Mouse (Mus musculus) lung, adult 2 months (tissue): ENCODE measurements around the gene Gpr132. TPM values are rescaled to one million over a fixed set of nuclear protein-coding genes. Genes with fewer than 3 reads are reported as not detected.

Experiments used
- DNase-seq: peaks from one replicate; pipeline ENCODE4 v3.0.0; 2022
- H3K4me1 ChIP-seq: fragments of 200-500 bp; 2 replicates; pipeline ENCODE4 v1.6.1; 2011; ENCODE audit warnings: low read length; ENCODE audit not compliant: control insufficient read depth, insufficient read depth
- H3K4me3 ChIP-seq: fragments of 200-500 bp; replicated peaks from 2 replicates; pipeline ENCODE3; 2011; ENCODE audit warnings: low read depth, mild to moderate bottlenecking, control low read depth, low read length; ENCODE audit errors: extremely low read depth
- CTCF ChIP-seq: fragments of 200-500 bp; IDR thresholded peaks from 2 replicates; pipeline ENCODE4 v1.5.1; 2011; ENCODE audit warnings: mild to moderate bottlenecking, low read length, control low read depth; ENCODE audit not compliant: insufficient read depth
- POLR2A ChIP-seq: fragments of 200-500 bp; IDR thresholded peaks from 2 replicates; pipeline ENCODE4 v1.6.1; 2011; ENCODE audit warnings: low read depth, mild to moderate bottlenecking, control low read depth, low read length, borderline replicate concordance; ENCODE audit errors: extremely low read depth
- WGBS: fragments of 180-500 bp; shearing (Covaris S2); methylation state at CpG from one replicate; pipeline ENCODE4 v1.1.7; 2018; 5-methylcytosine and 5-hydroxymethylcytosine counted together
- polyA plus RNA-seq: library from polyadenylated mRNA; depleted of rRNA; stranded (reverse); fragments of >200 nt; gene quantifications from 2 replicates; pipeline ENCODE4 v1.2.3, GENCODE M21; 2012; rRNA removed

The Gpr132 gene
- polyA plus RNA-seq, 1 experiment = 12.9 TPM

GRCm38 (mm10) chr12:112804046-112804445 is 64.0 kb downstream of the Gpr132 start:
- Histone ChIP-seq H3K4me3 (no peak overlapping the region), H3K4me1 (peaks cover 5% of the 10 kb centered on the region; the same call in 1 of the 2 replicates)
- DNase-seq = no peak
- no peak for TF ChIP-seq POLR2A
- TF ChIP-seq CTCF = no peak
- WGBS = 43% methylated on average over 13 of the region's 13 CpGs

- 33% methylated on average over 3 of the region's 3 CpGs for whole genome bisulfite sequencing
- Histone ChIP-seq H3K4me3 (no peak overlapping the region), H3K4me1 (peaks cover 8% of the 10 kb centered on the region; the same call in 1 of the 2 replicates)
- TF ChIP-seq POLR2A (no peak), CTCF (no peak)
- no peak for DNase-seq
Observed at GRCm38 (mm10) chr12:112802917-112803316, 65.1 kb downstream of the Gpr132 start.

- 5% methylated on average over 54 of the region's 69 CpGs for WGBS
Observed at GRCm38 (mm10) chr12:112801864-112802846, 65.9 kb downstream of the Gpr132 start, which contains the start of gene Ahnak2. TSS of gene Ahnak2 (minus strand) at chr12:112802657.

More at GRCm38 (mm10) chr12:112801864-112802846, 65.9 kb downstream of the Gpr132 start, which contains the start of gene Ahnak2:
- no peak for DNase-seq
- Histone ChIP-seq H3K4me3 (no peak within 1 kb of the TSS), H3K4me1 (peaks cover 14% of the 10 kb centered on the region; the same call in 1 of the 2 replicates)
- TF ChIP-seq CTCF (no peak), POLR2A (no peak)

Other genes starting within 250 kb of the Gpr132 start
- 33.3 and 39.0 TPM in 2 replicates for gene Adssl1, start 248.2 kb downstream of the Gpr132 start, polyA plus RNA-seq
- gene Siva1, start 223.5 kb downstream of the Gpr132 start, polyA plus RNA-seq = 58.6 and 66.5 TPM in 2 replicates
- gene Akt1, start 193.3 kb downstream of the Gpr132 start, polyA plus RNA-seq = 166 and 187 TPM in 2 replicates
- 40.9 and 51.2 TPM in 2 replicates for gene Zbtb42, start 189.4 kb downstream of the Gpr132 start, polyA plus RNA-seq
- gene Cep170b, start 147.8 kb downstream of the Gpr132 start, polyA plus RNA-seq = 68.2 and 73.2 TPM in 2 replicates
- gene Pld4, start 107.6 kb downstream of the Gpr132 start, polyA plus RNA-seq = 78.2 and 90.1 TPM in 2 replicates
- gene Ahnak2, start 65.6 kb downstream of the Gpr132 start, polyA plus RNA-seq = 9.3 and 13.3 TPM in 2 replicates
- 9.4 and 10.0 TPM in 2 replicates for gene Clba1, start 59.3 kb downstream of the Gpr132 start, polyA plus RNA-seq
- gene Cdca4, start 38.8 kb downstream of the Gpr132 start, polyA plus RNA-seq = 17.0 and 21.4 TPM in 2 replicates
- gene Jag2, start 61.5 kb upstream of the Gpr132 start, polyA plus RNA-seq = 54.0 and 62.8 TPM in 2 replicates
- gene Nudt14, start 73.9 kb upstream of the Gpr132 start, polyA plus RNA-seq = 43.4 and 47.4 TPM in 2 replicates
- 48.4 and 72.3 TPM in 2 replicates for gene Btbd6, start 108.3 kb upstream of the Gpr132 start, polyA plus RNA-seq
- 83.3 and 131 TPM in 2 replicates for gene Brf1, start 132.5 kb upstream of the Gpr132 start, polyA plus RNA-seq
- gene Pacs2, start 146.3 kb upstream of the Gpr132 start, polyA plus RNA-seq = 51.8 and 54.8 TPM in 2 replicates
- 0.24 and 0.31 TPM in 2 replicates for gene Tex22, start 206.3 kb upstream of the Gpr132 start, polyA plus RNA-seq
- 77.4 and 85.3 TPM in 2 replicates for gene Mta1, start 230.1 kb upstream of the Gpr132 start, polyA plus RNA-seq